Mouse (Mus musculus) neural tube, embryonic 15.5 days (tissue): ENCODE data around the gene Gm26897. TPM values are rescaled to one million over a fixed set of nuclear protein-coding genes. Genes with fewer than 3 reads are reported as not detected.

ENCODE experiments used
- ATAC-seq: fragments of 200-750 bp; cut with Nextera tagmentation; 2 replicates; pipeline ENCODE4 v1.8.0; 2017; ENCODE audit warnings: mild to moderate bottlenecking, moderate TSS enrichment, moderate library complexity; ENCODE audit not compliant: low FRiP score
- H3K27ac ChIP-seq: fragments of 300-500 bp; sonication (generic); replicated peaks from 2 replicates; pipeline ENCODE4 v1.5.1; 2015; ENCODE audit warnings: mild to moderate bottlenecking, inconsistent platforms
- H3K27me3 ChIP-seq: fragments of 300-500 bp; sonication (generic); replicated peaks from 2 replicates; pipeline ENCODE4 v1.6.1; 2015; ENCODE audit warnings: inconsistent platforms
- H3K36me3 ChIP-seq: fragments of 300-500 bp; sonication (generic); 2 replicates; pipeline ENCODE4 v1.6.1; 2015; ENCODE audit warnings: inconsistent platforms
- H3K4me1 ChIP-seq: fragments of 300-500 bp; sonication (generic); 2 replicates; pipeline ENCODE4 v1.6.1; 2015; ENCODE audit warnings: inconsistent platforms
- H3K4me2 ChIP-seq: fragments of 300-500 bp; sonication (generic); 2 replicates; pipeline ENCODE4 v1.6.1; 2015; ENCODE audit warnings: inconsistent platforms, mild to moderate bottlenecking, moderate library complexity
- H3K4me3 ChIP-seq: fragments of 300-500 bp; sonication (generic); replicated peaks from 2 replicates; pipeline ENCODE4 v1.5.1; 2015; ENCODE audit warnings: mild to moderate bottlenecking, inconsistent platforms
- H3K9ac ChIP-seq: fragments of 300-500 bp; sonication (generic); replicated peaks from 2 replicates; pipeline ENCODE4 v1.6.1; 2015; ENCODE audit warnings: mild to moderate bottlenecking, inconsistent platforms
- H3K9me3 ChIP-seq: fragments of 300-500 bp; sonication (generic); replicated peaks from 2 replicates; pipeline ENCODE4 v1.6.1; 2016; ENCODE audit warnings: inconsistent platforms
- WGBS: fragments of 180-500 bp; shearing (Covaris S2); methylation state at CpG from one replicate; pipeline ENCODE4 v1.1.7; 2015; ENCODE audit warnings: mixed read lengths; 5-methylcytosine and 5-hydroxymethylcytosine counted together
- polyA plus RNA-seq: library from polyadenylated mRNA; unstranded; fragments of >200 nt; fragmentation: Nextera tagmentation; extraction: Ambion mirVana; gene quantifications from 2 replicates; pipeline ENCODE4 v1.2.1, GENCODE M21; 2015

Gene Gm26897
- polyA plus RNA-seq, 1 experiment from 2014 or later = not detected

DNA sequence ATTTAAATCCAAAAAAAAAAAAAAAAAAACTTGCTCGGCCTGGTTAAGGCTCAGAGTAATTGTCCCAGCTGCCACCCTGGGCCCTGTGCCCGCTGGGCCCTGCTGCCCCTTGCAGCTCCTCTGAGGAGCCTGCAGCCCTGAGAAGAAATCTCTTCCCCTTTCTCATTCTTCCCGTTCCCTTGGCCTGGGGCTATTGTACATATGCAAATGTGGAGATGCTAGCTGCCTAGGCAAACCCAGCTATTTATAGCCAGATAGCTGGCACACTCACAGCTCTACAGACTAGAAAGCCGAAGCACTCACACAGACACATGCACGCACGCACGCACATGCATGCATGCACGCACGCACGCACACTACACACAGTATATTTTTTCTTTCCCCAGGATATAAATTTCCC is 9.0 kb upstream of the Gm26897 start:
- Histone ChIP-seq H3K4me3 (no peak overlapping the region), H3K27me3 (peaks cover 6% of the 10 kb centered on the region; the same call in 1 of the 2 replicates), H3K9ac (no peak overlapping the region), H3K4me2 (peak overlapping the region; percentile 41), H3K36me3 (no peaks in the 10 kb centered on the region), H3K27ac (peak overlapping the region; percentile 78), H3K4me1 (peaks cover 28% of the 10 kb centered on the region), H3K9me3 (no peaks in the 10 kb centered on the region)
- WGBS = 20% methylated on average over 10 of the region's 10 CpGs
- peak; percentile 81 for ATAC-seq

DNA sequence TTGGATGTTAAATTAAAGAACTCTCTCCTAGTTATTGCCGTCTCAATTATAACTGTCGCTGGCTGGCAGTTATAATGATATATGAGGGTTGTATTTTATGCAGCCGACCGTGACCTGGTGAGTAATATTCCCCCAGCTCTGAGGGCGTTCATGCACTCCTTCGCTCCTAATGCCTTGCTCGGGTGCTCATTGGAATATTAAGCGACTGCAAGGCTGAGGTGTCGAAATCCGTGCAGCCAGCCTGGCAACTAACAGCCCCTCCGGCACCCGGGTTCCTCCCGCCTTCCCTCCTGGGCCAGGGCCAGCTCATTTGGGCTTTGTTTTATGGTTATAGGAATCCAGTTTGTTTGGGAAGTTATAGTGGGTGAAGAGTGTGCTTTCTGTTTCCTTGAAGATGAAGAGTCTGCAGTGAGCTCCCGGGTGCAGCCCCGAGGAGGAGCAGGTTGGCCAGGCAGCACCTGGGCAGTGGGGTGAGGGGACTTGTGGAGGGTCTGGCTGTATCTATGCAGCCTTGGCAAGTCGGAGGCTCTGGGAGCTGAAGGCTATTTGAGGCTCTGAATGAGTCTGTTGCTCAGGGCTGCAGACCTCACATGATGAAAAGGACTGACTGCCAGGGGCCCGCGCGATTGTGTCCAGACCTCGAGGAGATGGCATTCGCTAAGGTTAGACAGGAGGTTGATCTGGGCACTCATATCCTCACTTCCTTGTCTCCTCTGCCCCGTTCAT is 8.4 kb upstream of the Gm26897 start:
- H3K9me3 ChIP-seq = no peaks in the 10 kb centered on the region
- no peak overlapping the region for H3K4me3 ChIP-seq
- peak; percentile 66 for ATAC-seq
- H3K27ac ChIP-seq = peak overlapping the region; percentile 78
- WGBS = 14% methylated on average over 22 of the region's 22 CpGs
- no peak overlapping the region for H3K9ac ChIP-seq
- no peaks in the 10 kb centered on the region for H3K36me3 ChIP-seq
- H3K4me1 ChIP-seq = peaks cover 28% of the 10 kb centered on the region
- peaks cover 6% of the 10 kb centered on the region; the same call in 1 of the 2 replicates for H3K27me3 ChIP-seq
- peak overlapping the region; percentile 41 for H3K4me2 ChIP-seq

DNA sequence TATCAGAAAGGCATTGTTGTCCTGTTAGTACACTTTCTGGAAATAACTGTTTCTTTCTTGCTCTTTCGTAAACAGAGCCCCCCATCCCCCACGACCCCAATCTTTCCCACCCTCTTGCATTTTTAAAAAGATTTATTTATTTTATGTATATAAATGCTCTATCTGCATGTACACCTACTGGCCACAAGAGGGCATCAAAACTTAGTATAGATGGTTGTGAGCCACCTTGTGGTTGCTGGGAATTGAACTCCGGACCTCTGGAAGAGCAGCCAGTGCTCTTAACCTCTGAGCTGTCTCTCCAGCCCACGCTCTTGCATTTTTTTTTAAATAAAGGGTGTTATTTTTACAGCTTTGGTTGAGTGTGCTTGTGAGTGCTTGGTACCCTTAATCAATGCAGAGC is 5.3 kb upstream of the Gm26897 start:
- WGBS = 81% methylated on average over 4 of the region's 4 CpGs
- H3K4me2 ChIP-seq = no peak overlapping the region
- no peak for ATAC-seq
- H3K36me3 ChIP-seq = no peaks in the 10 kb centered on the region
- H3K9ac ChIP-seq = no peak overlapping the region
- no peak overlapping the region for H3K4me3 ChIP-seq
- 0 out of 2 replicates have a peak, but pooled peaks cover 3% of the 10 kb centered on the region for H3K27me3 ChIP-seq
- H3K27ac ChIP-seq = no peak overlapping the region
- H3K4me1 ChIP-seq = peaks cover 36% of the 10 kb centered on the region
- no peaks in the 10 kb centered on the region for H3K9me3 ChIP-seq

- no peak for ATAC-seq
- 5% methylated on average over 16 of the region's 16 CpGs for WGBS
- H3K9ac ChIP-seq = no peak overlapping the region
Measured at GRCm38 (mm10) chr5:111730560-111731167, 3.1 kb upstream of the Gm26897 start.

DNA sequence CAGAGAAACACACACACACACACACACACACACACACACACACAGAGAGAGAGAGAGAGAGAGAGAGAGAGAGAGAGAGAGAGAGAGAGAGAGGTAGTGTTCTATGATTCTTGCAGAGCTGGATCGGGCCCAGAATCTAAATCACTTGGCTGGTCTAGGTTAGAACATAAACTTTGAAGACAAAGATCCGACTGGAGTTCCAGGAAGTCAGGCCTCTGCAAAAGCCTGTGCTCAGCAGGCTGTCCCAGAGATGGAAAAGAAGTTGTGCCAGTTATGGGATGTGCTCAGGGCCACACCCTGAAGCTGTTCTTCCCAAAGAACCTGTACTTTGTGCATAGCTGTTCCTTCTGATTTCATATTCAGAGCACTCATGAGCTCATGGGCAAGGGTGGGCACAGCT is 1.5 kb upstream of the Gm26897 start:
- peaks cover 9% of the 10 kb centered on the region; the same call in 1 of the 2 replicates for H3K4me1 ChIP-seq
- H3K4me2 ChIP-seq = no peak overlapping the region
- H3K36me3 ChIP-seq = no peaks in the 10 kb centered on the region
- H3K27ac ChIP-seq = no peak overlapping the region
- no peak for ATAC-seq
- 0 out of 2 replicates have a peak, but pooled peaks cover 3% of the 10 kb centered on the region for H3K27me3 ChIP-seq
- H3K9me3 ChIP-seq = no peaks in the 10 kb centered on the region
- H3K4me3 ChIP-seq = no peak overlapping the region
- 53% methylated on average over 2 of the region's 2 CpGs for WGBS
- H3K9ac ChIP-seq = no peak overlapping the region

More at GRCm38 (mm10) chr5:111730560-111731167, 3.1 kb upstream of the Gm26897 start:
- Histone ChIP-seq H3K4me1 (peaks cover 13% of the 10 kb centered on the region), H3K4me3 (no peak overlapping the region), H3K27me3 (0 out of 2 replicates have a peak, but pooled peaks cover 3% of the 10 kb centered on the region), H3K9me3 (no peaks in the 10 kb centered on the region), H3K27ac (peak overlapping the region; percentile 33), H3K4me2 (no peak overlapping the region), H3K36me3 (no peaks in the 10 kb centered on the region)

DNA sequence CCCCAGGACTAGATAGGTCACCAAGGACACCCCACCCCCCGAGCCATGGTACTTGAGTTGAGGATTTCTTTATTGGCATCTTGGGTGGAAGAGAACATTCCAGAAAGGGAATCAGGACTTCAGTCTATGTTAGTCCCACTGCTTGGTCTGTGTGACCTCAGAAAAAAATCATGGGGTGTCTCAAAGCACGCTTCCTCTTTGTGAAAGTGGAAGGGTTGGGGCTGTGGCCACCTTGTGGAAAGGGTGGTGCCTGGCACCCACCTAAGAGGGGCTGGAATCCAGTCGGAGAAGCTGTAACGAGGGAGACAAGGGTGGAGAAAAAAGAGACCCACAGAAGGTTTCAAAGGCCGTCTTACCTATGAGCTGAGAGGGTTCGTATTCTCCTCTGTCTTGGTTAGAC is 5.8 kb downstream of the Gm26897 start:
- no peak for ATAC-seq
- H3K27me3 ChIP-seq = peaks cover 7% of the 10 kb centered on the region; the same call in 1 of the 2 replicates
- no peak overlapping the region for H3K4me3 ChIP-seq
- H3K4me2 ChIP-seq = no peak overlapping the region
- H3K9me3 ChIP-seq = no peaks in the 10 kb centered on the region
- H3K4me1 ChIP-seq = peaks cover 31% of the 10 kb centered on the region
- WGBS = 79% methylated on average over 6 of the region's 6 CpGs
- no peaks in the 10 kb centered on the region for H3K36me3 ChIP-seq
- no peak overlapping the region for H3K27ac ChIP-seq
- H3K9ac ChIP-seq = no peak overlapping the region

DNA sequence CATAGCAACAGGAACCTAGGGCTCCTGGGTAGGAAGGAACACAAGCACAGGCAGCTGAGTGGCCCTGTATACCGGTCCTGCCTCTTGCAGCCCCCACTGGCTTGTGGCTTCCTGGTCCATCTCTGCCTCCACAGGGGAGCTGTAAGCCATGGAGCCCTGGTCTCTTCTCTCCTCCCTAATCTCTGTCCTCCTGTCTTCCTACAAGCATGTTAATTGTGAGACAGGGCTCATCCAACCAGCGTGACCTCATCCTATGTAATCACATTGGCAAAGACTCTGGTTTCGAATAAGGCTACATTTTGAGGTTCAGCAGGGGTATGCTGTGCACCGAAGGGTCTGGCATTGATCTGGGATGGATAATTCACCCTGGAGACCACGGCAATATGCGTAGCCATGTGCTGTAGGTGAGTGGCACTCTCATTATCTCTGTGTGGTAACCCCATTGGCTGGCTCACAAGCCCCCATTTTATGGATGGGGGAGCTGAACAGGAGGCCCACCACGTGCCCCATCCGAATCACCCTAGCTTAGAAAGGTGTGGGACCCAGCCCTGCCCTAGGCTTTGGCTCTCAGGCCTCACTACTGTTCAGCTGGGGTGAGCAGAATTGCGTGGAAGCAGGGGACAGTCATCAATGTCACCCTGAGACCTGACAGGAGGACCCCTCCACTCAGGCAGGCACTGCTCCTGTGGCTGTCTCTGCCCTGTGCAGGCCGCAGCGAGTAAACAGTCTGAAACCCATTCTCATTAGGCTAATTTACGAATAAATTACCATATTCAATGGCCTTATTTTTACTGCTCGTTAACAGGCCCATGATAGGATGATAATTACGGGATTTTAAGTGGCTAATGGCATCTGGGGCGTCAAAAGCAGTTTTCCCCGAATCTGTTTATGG is 6.9 kb downstream of the Gm26897 start:
- H3K4me2 ChIP-seq = no peak overlapping the region
- 21% methylated on average over 16 of the region's 16 CpGs for WGBS

DNA sequence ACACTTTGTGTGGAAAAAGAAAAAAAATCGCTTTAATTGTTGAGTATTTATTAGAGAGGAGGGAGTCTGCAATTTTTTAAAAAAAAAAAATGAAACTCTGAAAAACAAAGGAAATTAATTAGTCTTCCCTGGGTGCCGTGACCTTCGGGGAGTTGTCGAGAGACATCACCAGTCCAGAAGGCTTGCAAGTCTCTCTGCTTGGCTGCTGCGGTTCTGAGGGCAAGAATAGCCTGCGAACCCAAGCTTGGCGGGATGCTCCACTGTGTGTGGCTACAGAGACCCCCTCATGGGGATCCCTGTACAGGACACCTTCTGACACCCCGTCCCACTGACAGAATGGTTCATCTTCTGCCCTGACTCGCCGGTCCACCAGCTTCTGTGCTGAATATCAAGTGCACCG is 7.6 kb downstream of the Gm26897 start:
- ATAC-seq = peak; percentile 33; the same call in 1 of the 2 replicates
- H3K27ac ChIP-seq = no peak overlapping the region
- 0 out of 2 replicates have a peak overlapping the region, but pooled peaks have one; percentile 17 for H3K9ac ChIP-seq
- no peaks in the 10 kb centered on the region for H3K9me3 ChIP-seq
- 7% methylated on average over 11 of the region's 11 CpGs for WGBS
- H3K27me3 ChIP-seq = peaks cover 10% of the 10 kb centered on the region; the same call in 1 of the 2 replicates
- no peak overlapping the region for H3K4me3 ChIP-seq
- H3K4me1 ChIP-seq = peaks cover 31% of the 10 kb centered on the region
- no peak overlapping the region for H3K4me2 ChIP-seq
- no peaks in the 10 kb centered on the region for H3K36me3 ChIP-seq

More for the DNA sequence above, 6.9 kb downstream of the Gm26897 start:
- H3K4me3 ChIP-seq = no peak overlapping the region
- peak; percentile 37; the same call in 1 of the 2 replicates for ATAC-seq
- H3K9me3 ChIP-seq = no peaks in the 10 kb centered on the region
- peaks cover 31% of the 10 kb centered on the region for H3K4me1 ChIP-seq
- no peak overlapping the region for H3K27ac ChIP-seq
- no peak overlapping the region for H3K9ac ChIP-seq
- no peaks in the 10 kb centered on the region for H3K36me3 ChIP-seq
- peaks cover 10% of the 10 kb centered on the region; the same call in 1 of the 2 replicates for H3K27me3 ChIP-seq

GRCm38 (mm10) chr5:111742290-111742898 is 8.7 kb downstream of the Gm26897 start:
- Histone ChIP-seq H3K36me3 (no peaks in the 10 kb centered on the region), H3K9me3 (no peaks in the 10 kb centered on the region), H3K27me3 (peaks cover 10% of the 10 kb centered on the region; the same call in 1 of the 2 replicates), H3K4me3 (no peak overlapping the region), H3K4me1 (peaks cover 31% of the 10 kb centered on the region), H3K27ac (peak overlapping the region; percentile 58), H3K4me2 (no peak overlapping the region), H3K9ac (no peak overlapping the region)
- ATAC-seq = peak; percentile 33; the same call in 1 of the 2 replicates
- 13% methylated on average over 13 of the region's 13 CpGs for WGBS

- H3K36me3 ChIP-seq = no peaks in the 10 kb centered on the region
- ATAC-seq = no peak
- peaks cover 15% of the 10 kb centered on the region for H3K4me1 ChIP-seq
- no peak overlapping the region for H3K9ac ChIP-seq
- no peak overlapping the region for H3K4me2 ChIP-seq
- peak overlapping the region; percentile 49 for H3K27ac ChIP-seq
- WGBS = 81% methylated on average over 5 of the region's 5 CpGs
- H3K27me3 ChIP-seq = 0 out of 2 replicates have a peak, but pooled peaks cover 3% of the 10 kb centered on the region
- H3K4me3 ChIP-seq = no peak overlapping the region
- no peaks in the 10 kb centered on the region for H3K9me3 ChIP-seq
Measured at GRCm38 (mm10) chr5:111749599-111749998, 15.9 kb downstream of the Gm26897 start.

DNA sequence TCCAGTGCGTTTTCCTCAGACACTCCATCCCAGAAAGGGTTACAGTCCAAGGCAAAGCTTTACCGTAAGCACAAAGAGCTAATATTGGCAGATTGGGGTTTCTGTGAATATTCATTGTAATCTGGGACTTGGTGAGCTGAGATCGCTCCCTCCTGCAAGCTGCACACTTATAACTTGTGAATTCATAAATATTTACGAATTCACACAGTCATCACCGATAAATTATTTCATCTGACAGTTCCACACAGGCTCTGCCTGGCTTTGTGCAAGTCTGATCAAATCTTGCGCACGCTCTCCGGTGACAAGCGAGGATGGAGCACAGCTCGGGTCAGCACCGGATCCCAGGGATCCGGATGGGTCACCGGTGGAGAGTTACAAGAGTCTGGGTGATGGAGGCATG is 16.4 kb downstream of the Gm26897 start:
- 0 out of 2 replicates have a peak, but pooled peaks cover under 1% of the 10 kb centered on the region for H3K27me3 ChIP-seq
- no peaks in the 10 kb centered on the region for H3K36me3 ChIP-seq
- H3K4me3 ChIP-seq = no peak overlapping the region
- no peaks in the 10 kb centered on the region for H3K9me3 ChIP-seq
- WGBS = 67% methylated on average over 13 of the region's 13 CpGs
- peaks cover 19% of the 10 kb centered on the region for H3K4me1 ChIP-seq
- H3K27ac ChIP-seq = peak overlapping the region; percentile 49
- no peak overlapping the region for H3K4me2 ChIP-seq
- ATAC-seq = no peak
- no peak overlapping the region for H3K9ac ChIP-seq
